Mouse (Mus musculus) CH12.LX (cell line): Measurements from ENCODE around the gene Glis3.

ENCODE experiments used
- CTCF ChIP-seq, 2 experiments: IDR thresholded peaks in 1 of 2; conservative IDR thresholded peaks in 1 of 2; 2 replicates each; pipeline ENCODE4 v1.5.1; 2011 to 2012; ENCODE audit warnings: low read depth in 2 of 2, low read length in 2 of 2, improper control_type of control experiment in 1 of 2, inconsistent platforms in 1 of 2, mild to moderate bottlenecking in 1 of 2, moderate library complexity in 1 of 2
- KAT2A ChIP-seq: IDR thresholded peaks from 2 replicates; pipeline ENCODE4 v1.6.1; 2012; ENCODE audit warnings: low read length, improper control_type of control experiment, inconsistent platforms; ENCODE audit not compliant: insufficient replicate concordance
- MAZ ChIP-seq: IDR thresholded peaks from 2 replicates; pipeline ENCODE4 v1.6.1; 2012; ENCODE audit warnings: low read depth, mild to moderate bottlenecking, inconsistent platforms, low read length, improper control_type of control experiment, moderate library complexity
- MEF2A ChIP-seq: IDR thresholded peaks from 2 replicates; pipeline ENCODE4 v1.6.1; 2014; ENCODE audit warnings: low read depth, mild to moderate bottlenecking, inconsistent platforms, low read length, improper control_type of control experiment, borderline replicate concordance

GRCm38 (mm10) chr19:28635991-28636553, 43.8 kb downstream of the Glis3 start:
- TF ChIP-seq MEF2A (no peak), KAT2A (no peak), MAZ (no peak), CTCF (conservative IDR thresholded peaks at IDR 0.05 in 1 of 2, IDR thresholded peaks at IDR 0.05 in 1 of 2; ENCODE audit: low read depth in 2 of 2, low read length in 2 of 2) (no peak)
